ENCODE assay signal across 18 mouse cellular contexts in the genomic region with DNA sequence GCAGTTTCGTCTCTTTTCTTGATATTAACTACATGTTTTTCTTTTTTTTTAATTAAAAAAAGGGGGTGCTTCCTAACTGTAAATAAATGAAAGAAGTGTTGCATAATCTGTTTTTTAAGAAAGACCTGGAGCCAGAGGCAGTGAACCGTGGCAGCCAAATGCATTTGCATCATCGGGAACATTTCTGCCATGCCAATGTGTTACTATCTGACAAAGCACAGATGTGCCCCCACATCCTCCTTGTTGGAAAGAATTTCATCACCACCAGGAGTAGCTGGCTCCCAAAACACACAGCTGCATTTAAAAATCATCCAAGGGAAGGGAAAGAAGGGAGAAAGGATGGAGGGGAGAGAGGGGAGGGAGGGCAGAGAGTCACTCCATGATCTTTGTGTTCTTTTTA.
DNase-seq lines count a peak whose midpoint lies in the region; ATAC-seq lines count a peak whose summit lies in the region.
"Had no signal": no experiment of that assay in that cellular context is flagged by ENCODE, and none has a peak within 500 bp of the region (broad histone marks: within the 10 kb centered on the region; RNA-seq: fewer than 3 reads in every experiment).

No protein-coding gene starts in this region.

- no peaks in the 10 kb centered on the region for H3K36me3 ChIP-seq in kidney, embryonic 14.5 days (ENCODE audit: control insufficient read depth, insufficient read depth, low read length)
- no peaks in the 10 kb centered on the region for H3K36me3 ChIP-seq in lung, embryonic 16.5 days (ENCODE audit: control insufficient read depth, insufficient read depth, low read length)
- no peaks in the 10 kb centered on the region for H3K36me3 ChIP-seq in neural tube, embryonic 15.5 days
- H3K36me3 ChIP-seq: embryonic facial prominence, embryonic 13.5 days; forebrain, embryonic 15.5 days; limb, embryonic 10.5 days; liver, embryonic 15.5 days; midbrain, embryonic 10.5 days had no signal

- H3K4me1 ChIP-seq in kidney, embryonic 14.5 days (ENCODE audit: control insufficient read depth, insufficient read depth, low read length) = no peaks in the 10 kb centered on the region
- no peaks in the 10 kb centered on the region for H3K4me1 ChIP-seq in lung, embryonic 16.5 days (replicated peaks; ENCODE audit: control insufficient read depth, insufficient read depth, low read length)
- peaks cover 2% of the 10 kb centered on the region; the same call in 1 of the 2 replicates for H3K4me1 ChIP-seq in neural tube, embryonic 15.5 days
- H3K4me1 ChIP-seq: forebrain, embryonic 15.5 days; limb, embryonic 10.5 days; liver, embryonic 15.5 days; midbrain, embryonic 10.5 days had no signal

- H3K9me3 ChIP-seq in kidney, embryonic 14.5 days (ENCODE audit: control insufficient read depth, low read length) = no peaks in the 10 kb centered on the region
- no peaks in the 10 kb centered on the region for H3K9me3 ChIP-seq in lung, embryonic 16.5 days (ENCODE audit: control insufficient read depth, low read length)
- no peaks in the 10 kb centered on the region for H3K9me3 ChIP-seq in neural tube, embryonic 15.5 days (replicated peaks)
- H3K9me3 ChIP-seq: embryonic facial prominence, embryonic 13.5 days; forebrain, embryonic 15.5 days; limb, embryonic 10.5 days; liver, embryonic 15.5 days; midbrain, embryonic 10.5 days had no signal

- no peak for ATAC-seq in kidney, embryonic 14.5 days (ENCODE audit: low FRiP score, low TSS enrichment)
- peak; percentile 78 for ATAC-seq in lung, embryonic 16.5 days (ENCODE audit: low read depth)
- no peak for ATAC-seq in neural tube, embryonic 15.5 days (ENCODE audit: low FRiP score)
- ATAC-seq: forebrain, embryonic 15.5 days; hindbrain, postnatal 0 days had no signal

- H3K27me3 ChIP-seq in kidney, embryonic 14.5 days (ENCODE audit: control insufficient read depth, insufficient read depth, low read length) = no peaks in the 10 kb centered on the region
- H3K27me3 ChIP-seq in lung, embryonic 16.5 days (ENCODE audit: control insufficient read depth, insufficient read depth, low read depth, low read length) = no peaks in the 10 kb centered on the region
- H3K27me3 ChIP-seq in neural tube, embryonic 15.5 days (replicated peaks) = no peaks in the 10 kb centered on the region
- H3K27me3 ChIP-seq: embryonic facial prominence, embryonic 13.5 days; forebrain, embryonic 15.5 days; liver, embryonic 15.5 days had no signal

- H3K27ac ChIP-seq in kidney, embryonic 14.5 days (ENCODE audit: low read depth, low read length) = no peak overlapping the region
- H3K27ac ChIP-seq in lung, embryonic 16.5 days (ENCODE audit: low read length) = no peak overlapping the region
- no peak overlapping the region for H3K27ac ChIP-seq in neural tube, embryonic 15.5 days (replicated peaks)
- H3K27ac ChIP-seq: embryonic facial prominence, embryonic 13.5 days; forebrain, embryonic 15.5 days; hindbrain, postnatal 0 days; limb, embryonic 10.5 days; liver, embryonic 15.5 days; midbrain, embryonic 10.5 days; stomach, postnatal 0 days had no signal

- H3K4me2 ChIP-seq in kidney, embryonic 14.5 days (replicated peaks; ENCODE audit: low read depth, low read length) = no peak overlapping the region
- H3K4me2 ChIP-seq in lung, embryonic 16.5 days (ENCODE audit: low read depth, low read length) = no peak overlapping the region
- H3K4me2 ChIP-seq in neural tube, embryonic 15.5 days = no peak overlapping the region
- H3K4me2 ChIP-seq: embryonic facial prominence, embryonic 13.5 days; forebrain, embryonic 15.5 days; liver, embryonic 15.5 days had no signal

- intact Hi-C loops in gastrocnemius, postnatal 14 days (cut with DNase I; ENCODE audit: low total_unique reads) = no loop called here
- intact Hi-C loops in heart, postnatal 36 days (cut with DNase I) = no loop called here
- intact Hi-C loops in left cerebral cortex, postnatal 14 days (cut with DNase I) = no loop called here

- 61% methylated on average over 3 of the region's 3 CpGs for WGBS in kidney, embryonic 14.5 days
- WGBS in lung, embryonic 16.5 days = 49% methylated on average over 3 of the region's 3 CpGs
- WGBS in neural tube, embryonic 15.5 days = 72% methylated on average over 3 of the region's 3 CpGs

- peak; percentile 40 for DNase-seq in kidney, adult 11 months
- peak; percentile 6 for DNase-seq in gastrocnemius, postnatal 14 days
- peak; percentile 41 to 50 for DNase-seq in heart, postnatal 36 days
- DNase-seq in left cerebral cortex, postnatal 14 days (ENCODE audit: low spot score in 2 of 2) = no peak
- no peak for DNase-seq in layer of hippocampus, adult 8-10 months (ENCODE audit: low spot score in 2 of 2)
- DNase-seq: cerebellum, adult 9-11 months; layer of hippocampus, adult 9-11 months had no signal

- H3K4me3 ChIP-seq in kidney, embryonic 14.5 days (ENCODE audit: low read length) = no peak overlapping the region
- H3K4me3 ChIP-seq in lung, embryonic 16.5 days (ENCODE audit: low read length) = no peak overlapping the region
- H3K4me3 ChIP-seq in neural tube, embryonic 15.5 days (replicated peaks) = no peak overlapping the region
- H3K4me3 ChIP-seq: embryonic facial prominence, embryonic 13.5 days; forebrain, embryonic 15.5 days; limb, embryonic 10.5 days; liver, embryonic 15.5 days; midbrain, embryonic 10.5 days; myocyte had no signal

- H3K9ac ChIP-seq in kidney, embryonic 14.5 days (ENCODE audit: low read depth, low read length) = no peak overlapping the region
- H3K9ac ChIP-seq in lung, embryonic 16.5 days (ENCODE audit: low read length) = no peak overlapping the region
- H3K9ac ChIP-seq in neural tube, embryonic 15.5 days (replicated peaks) = no peak overlapping the region
- H3K9ac ChIP-seq: embryonic facial prominence, embryonic 13.5 days; forebrain, embryonic 15.5 days; liver, embryonic 15.5 days had no signal

Comparison
In these comparisons a context has a peak if more than half of its experiments do, and no peak if none do; other contexts are left out.
1. DNase-seq: peak in kidney, adult 11 months (single experiment), gastrocnemius, postnatal 14 days (single experiment) and heart, postnatal 36 days (2 of 2); none in left cerebral cortex, postnatal 14 days (0 of 2) and layer of hippocampus, adult 8-10 months (0 of 2).